Mouse (Mus musculus): ENCODE data around the gene Abcc12.

GRCm38 (mm10) chr8:86599299-86599698 is 18.8 kb upstream of the Abcc12 start:
- TF ChIP-seq POLR2A (IDR thresholded peaks at IDR 0.05; ENCODE audit: insufficient read depth, low read depth, low read length) (no peak), CTCF (IDR thresholded peaks at IDR 0.05; ENCODE audit: insufficient read depth, low read depth, low read length) (no peak)

Data from olfactory bulb, adult 2 months (tissue).